Mouse (Mus musculus) heart, embryonic 16.5 days (tissue): Measurements from ENCODE around the gene Nedd9. TPM values are rescaled to one million over a fixed set of nuclear protein-coding genes. Genes with fewer than 3 reads are reported as not detected.

Experiments
- ATAC-seq: fragments of 200-750 bp; cut with Nextera tagmentation; replicated peaks from 2 replicates; pipeline ENCODE4 v1.8.0; 2017; ENCODE audit warnings: moderate number of reproducible peaks; ENCODE audit not compliant: insufficient read depth, low FRiP score; ENCODE audit errors: extremely low read depth
- H3K27ac ChIP-seq: fragments of 300-500 bp; sonication (generic); 2 replicates; pipeline ENCODE4 v1.5.1; 2014; ENCODE audit warnings: mild to moderate bottlenecking, low read length, control low read depth, moderate library complexity
- H3K27me3 ChIP-seq: fragments of 300-500 bp; sonication (generic); 2 replicates; pipeline ENCODE4 v1.6.1; 2014; ENCODE audit warnings: low read length, mixed read lengths; ENCODE audit not compliant: control insufficient read depth, insufficient read depth
- H3K36me3 ChIP-seq: fragments of 300-500 bp; sonication (generic); 2 replicates; pipeline ENCODE4 v1.6.1; 2014; ENCODE audit not compliant: control insufficient read depth, insufficient read depth
- H3K4me1 ChIP-seq: fragments of 300-500 bp; sonication (generic); 2 replicates; pipeline ENCODE4 v1.6.1; 2014; ENCODE audit warnings: low read length, mixed read lengths; ENCODE audit not compliant: control insufficient read depth, insufficient read depth
- H3K4me2 ChIP-seq: fragments of 300-500 bp; sonication (generic); 2 replicates; pipeline ENCODE4 v1.6.1; 2014; ENCODE audit warnings: low read depth, mild to moderate bottlenecking, control low read depth, low read length
- H3K4me3 ChIP-seq: fragments of 300-500 bp; sonication (generic); 2 replicates; pipeline ENCODE4 v1.5.1; 2014; ENCODE audit warnings: mild to moderate bottlenecking, control low read depth, low read length
- H3K9ac ChIP-seq: fragments of 300-500 bp; sonication (generic); 2 replicates; pipeline ENCODE4 v1.6.1; 2014; ENCODE audit warnings: low read length, control low read depth
- H3K9me3 ChIP-seq: fragments of 300-500 bp; sonication (generic); replicated peaks from 2 replicates; pipeline ENCODE4 v1.6.1; 2016; ENCODE audit warnings: low read length; ENCODE audit not compliant: control insufficient read depth
- WGBS: fragments of 180-500 bp; shearing (Covaris S2); extraction: QIAGEN DNeasy Blood & Tissue Kit; methylation state at CpG from one replicate; pipeline ENCODE4 v1.1.7; 2014; 5-methylcytosine and 5-hydroxymethylcytosine counted together
- polyA plus RNA-seq: library from polyadenylated mRNA; unstranded; fragments of >200 nt; fragmentation: Nextera tagmentation; extraction: Ambion mirVana; gene quantifications from 2 replicates; pipeline ENCODE4 v1.2.1, GENCODE M21; 2015

Nedd9 gene
- polyA plus RNA-seq, 1 experiment from 2014 or later = 19.5 TPM

DNA sequence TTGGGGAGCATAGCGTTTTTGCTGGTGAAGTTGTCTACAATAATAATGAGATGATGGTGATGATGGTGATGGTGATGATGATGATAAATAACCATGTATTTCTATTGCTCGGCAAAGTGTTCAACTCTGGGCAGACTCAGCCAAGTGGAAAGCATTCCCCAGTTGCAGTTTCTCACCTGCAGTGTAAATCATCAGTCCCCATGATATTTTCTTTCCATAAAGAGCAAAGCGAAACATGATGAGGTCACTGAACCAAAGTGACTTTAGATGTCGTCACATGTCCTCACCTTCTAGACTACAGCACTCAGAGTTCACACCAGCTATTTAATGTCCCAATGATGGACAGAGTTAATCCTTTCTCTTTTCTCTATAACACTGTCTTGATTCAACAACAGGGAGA lies 130.0 kb downstream of the Nedd9 start:
- Histone ChIP-seq H3K27ac (no peak overlapping the region), H3K9me3 (no peaks in the 10 kb centered on the region), H3K9ac (peak overlapping the region; percentile 87)

DNA sequence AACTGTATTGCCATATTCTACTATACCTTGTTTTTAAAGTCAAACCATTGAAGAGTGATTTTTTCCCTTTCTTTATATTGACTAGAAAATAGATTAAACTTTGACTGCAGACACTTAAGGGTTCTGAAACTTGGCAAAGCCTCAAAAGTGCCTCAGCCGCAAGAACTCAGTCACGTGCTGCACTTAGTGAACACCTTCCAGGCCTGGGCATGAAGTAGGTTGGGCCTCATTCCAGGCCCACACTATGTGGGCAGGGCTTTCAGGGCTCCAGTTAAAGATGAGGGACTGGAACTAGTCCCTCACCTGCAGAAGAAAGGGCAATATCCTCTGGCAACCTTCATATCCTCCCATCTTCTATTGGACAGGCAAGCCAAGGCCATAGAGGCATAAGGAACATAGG lies 131.6 kb downstream of the Nedd9 start:
- H3K27me3 ChIP-seq = no peaks in the 10 kb centered on the region
- no peak overlapping the region for H3K27ac ChIP-seq
- no peak for ATAC-seq
- H3K9me3 ChIP-seq = no peaks in the 10 kb centered on the region
- no peak overlapping the region for H3K9ac ChIP-seq
- 17% methylated on average over 2 of the region's 2 CpGs for WGBS
- H3K36me3 ChIP-seq = no peaks in the 10 kb centered on the region
- H3K4me2 ChIP-seq = peak overlapping the region; percentile 49
- peaks cover 49% of the 10 kb centered on the region for H3K4me1 ChIP-seq
- H3K4me3 ChIP-seq = peak overlapping the region; percentile 15

More for the DNA sequence above, 130.0 kb downstream of the Nedd9 start:
- no peaks in the 10 kb centered on the region for H3K27me3 ChIP-seq
- no peaks in the 10 kb centered on the region for H3K36me3 ChIP-seq
- H3K4me1 ChIP-seq = peaks cover 46% of the 10 kb centered on the region
- peak overlapping the region; percentile 75 for H3K4me3 ChIP-seq
- H3K4me2 ChIP-seq = peak overlapping the region; percentile 85
- ATAC-seq = no peak
- 68% methylated on average over 4 of the region's 4 CpGs for WGBS

DNA sequence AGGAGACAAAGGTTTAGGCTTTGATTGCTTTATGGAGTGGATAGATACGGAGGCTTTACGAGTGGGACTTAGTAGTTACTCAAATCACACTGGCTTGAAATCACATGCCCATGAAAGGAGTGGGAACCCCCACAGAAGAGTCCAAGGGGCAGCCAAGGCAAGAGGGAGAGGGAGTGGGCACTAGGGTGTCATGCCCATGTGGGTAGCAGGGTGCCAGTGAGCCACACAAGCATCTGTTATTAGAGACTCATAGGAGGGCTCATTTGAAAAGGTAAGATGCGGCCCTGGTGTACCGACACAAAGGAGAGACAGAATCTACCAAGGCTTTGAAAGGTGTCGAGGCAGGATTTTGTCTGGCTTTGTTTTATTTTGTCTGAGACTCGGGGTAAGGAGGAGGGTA lies 132.6 kb downstream of the Nedd9 start:
- 73% methylated on average over 6 of the region's 6 CpGs for WGBS
- Histone ChIP-seq H3K9me3 (no peaks in the 10 kb centered on the region), H3K9ac (0 out of 2 replicates have a peak overlapping the region, but pooled peaks have one; percentile 11), H3K36me3 (no peaks in the 10 kb centered on the region), H3K27me3 (no peaks in the 10 kb centered on the region), H3K4me1 (peaks cover 46% of the 10 kb centered on the region), H3K4me2 (peak overlapping the region; percentile 25; the same call in 1 of the 2 replicates), H3K4me3 (no peak overlapping the region; the same call in 1 of the 2 replicates), H3K27ac (no peak overlapping the region)
- ATAC-seq = no peak

DNA sequence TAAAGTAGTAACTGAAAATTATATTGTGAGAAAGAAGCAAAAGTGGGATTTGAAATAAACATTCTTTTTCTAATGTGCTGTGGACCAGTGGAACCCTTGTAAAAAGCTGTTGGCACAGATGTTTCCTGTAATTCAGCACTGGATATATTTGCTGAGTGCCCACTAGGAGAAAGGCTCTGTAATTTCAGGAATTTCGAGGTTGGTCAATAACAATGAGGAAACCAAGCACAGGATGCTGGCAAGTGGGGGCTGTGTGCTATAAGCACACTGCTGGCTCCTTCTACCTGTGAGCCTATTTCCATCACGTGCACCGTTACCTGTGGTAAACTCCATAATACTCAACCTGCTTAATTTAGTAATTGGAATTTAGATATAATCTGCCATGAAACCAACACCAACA lies 133.5 kb downstream of the Nedd9 start:
- WGBS = 60% methylated on average over 3 of the region's 3 CpGs
- H3K4me2 ChIP-seq = no peak overlapping the region
- H3K36me3 ChIP-seq = no peaks in the 10 kb centered on the region
- H3K9me3 ChIP-seq = no peaks in the 10 kb centered on the region
- peaks cover 46% of the 10 kb centered on the region for H3K4me1 ChIP-seq
- no peak overlapping the region for H3K9ac ChIP-seq
- ATAC-seq = no peak
- no peak overlapping the region for H3K27ac ChIP-seq
- no peaks in the 10 kb centered on the region for H3K27me3 ChIP-seq
- H3K4me3 ChIP-seq = no peak overlapping the region

DNA sequence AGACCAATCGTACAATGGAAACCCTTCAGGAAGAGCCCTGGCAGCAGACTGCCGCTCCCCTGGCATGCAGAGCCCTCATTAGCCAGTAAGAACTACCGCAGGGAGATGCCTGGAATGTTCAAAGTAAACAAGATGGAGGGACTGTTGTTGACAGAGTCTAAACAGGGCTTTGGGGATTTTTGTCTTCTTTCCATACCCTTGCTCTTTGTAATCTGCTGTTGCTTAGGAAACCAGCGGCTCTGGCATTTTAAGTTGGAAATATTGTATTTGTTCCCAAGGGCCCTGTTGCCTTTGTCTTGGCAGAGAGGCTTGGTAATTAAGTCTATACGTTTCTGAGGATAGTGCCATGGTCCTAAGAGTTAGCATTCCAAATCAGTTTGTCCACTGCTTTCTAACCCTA lies 134.8 kb downstream of the Nedd9 start:
- peaks cover 44% of the 10 kb centered on the region for H3K4me1 ChIP-seq

DNA sequence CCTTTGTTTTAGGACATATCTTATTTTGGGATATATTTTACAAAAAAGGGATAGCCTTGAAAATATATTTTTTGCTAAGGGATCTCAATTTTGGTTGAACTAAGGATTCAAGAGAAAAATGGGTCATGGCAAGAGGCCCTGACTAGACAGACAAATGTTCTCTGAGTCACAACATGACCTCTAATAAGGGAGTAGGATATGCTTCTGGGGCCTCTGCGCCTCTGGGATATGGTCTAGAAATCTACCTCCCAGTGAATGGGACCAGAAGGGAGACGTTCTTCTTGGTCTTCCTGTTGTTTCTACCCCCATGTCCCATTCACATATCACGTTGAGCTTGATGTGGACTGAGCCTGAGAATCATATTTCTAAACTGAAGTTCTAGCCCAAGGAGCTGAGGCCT lies 136.6 kb downstream of the Nedd9 start:
- no peak for ATAC-seq
- Histone ChIP-seq H3K4me1 (peaks cover 42% of the 10 kb centered on the region), H3K27ac (no peak overlapping the region), H3K9ac (no peak overlapping the region), H3K4me2 (no peak overlapping the region), H3K4me3 (no peak overlapping the region), H3K9me3 (no peaks in the 10 kb centered on the region), H3K27me3 (no peaks in the 10 kb centered on the region), H3K36me3 (no peaks in the 10 kb centered on the region)
- 79% methylated on average over 3 of the region's 3 CpGs for WGBS

More for the DNA sequence above, 134.8 kb downstream of the Nedd9 start:
- Histone ChIP-seq H3K4me2 (no peak overlapping the region), H3K36me3 (no peaks in the 10 kb centered on the region), H3K27me3 (no peaks in the 10 kb centered on the region), H3K9ac (no peak overlapping the region), H3K4me3 (no peak overlapping the region), H3K9me3 (no peaks in the 10 kb centered on the region), H3K27ac (no peak overlapping the region)
- no peak for ATAC-seq
- 43% methylated on average over 5 of the region's 5 CpGs for WGBS

DNA sequence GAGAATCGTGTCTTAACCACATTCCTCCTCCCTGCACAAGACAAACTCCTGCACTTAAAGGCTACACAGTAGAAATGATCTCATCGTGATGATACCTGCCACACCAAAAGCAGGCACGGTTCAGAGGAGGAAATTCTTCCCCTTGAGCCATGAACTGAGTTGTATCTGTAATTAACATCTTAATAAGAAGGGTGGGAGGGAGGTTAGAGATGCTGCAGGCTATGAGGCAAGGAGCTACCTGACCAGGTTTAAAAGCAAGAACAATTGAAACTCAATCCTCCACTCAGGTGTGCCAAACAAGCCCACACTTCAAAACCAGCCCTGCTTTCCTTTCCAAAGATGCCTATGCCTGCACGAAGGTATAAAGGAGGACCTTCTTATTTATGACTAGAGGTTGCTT lies 137.4 kb downstream of the Nedd9 start:
- Histone ChIP-seq H3K4me2 (no peak overlapping the region), H3K4me1 (peaks cover 44% of the 10 kb centered on the region), H3K9me3 (no peaks in the 10 kb centered on the region), H3K27ac (no peak overlapping the region), H3K27me3 (no peaks in the 10 kb centered on the region), H3K36me3 (no peaks in the 10 kb centered on the region), H3K4me3 (no peak overlapping the region), H3K9ac (no peak overlapping the region)
- ATAC-seq = no peak
- 61% methylated on average over 4 of the region's 4 CpGs for WGBS

DNA sequence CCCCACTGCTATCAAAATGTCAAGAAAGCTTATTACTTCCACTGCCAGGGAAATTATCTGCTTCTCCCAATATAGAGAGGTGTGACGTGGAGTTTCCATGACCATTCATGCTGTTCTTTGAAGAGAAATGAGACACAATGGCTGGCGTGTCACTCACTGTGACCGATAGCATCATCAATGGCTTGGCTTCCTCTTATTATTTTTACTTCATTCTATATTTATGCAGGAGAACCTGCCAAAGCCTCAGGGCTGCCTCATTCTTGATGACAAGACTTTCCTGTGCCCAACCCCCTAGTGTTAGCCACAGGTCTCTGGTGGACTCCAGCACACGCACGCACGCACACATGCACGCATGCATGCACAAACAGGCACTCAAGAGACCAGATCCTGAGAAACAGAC lies 141.4 kb downstream of the Nedd9 start:
- H3K27me3 ChIP-seq = no peaks in the 10 kb centered on the region
- peak overlapping the region; percentile 19 for H3K4me2 ChIP-seq
- peak overlapping the region; percentile 88 for H3K27ac ChIP-seq
- peak; percentile 84 for ATAC-seq
- no peak overlapping the region for H3K4me3 ChIP-seq
- H3K36me3 ChIP-seq = peaks cover 2% of the 10 kb centered on the region; the same call in 1 of the 2 replicates
- no peak overlapping the region for H3K9ac ChIP-seq
- 36% methylated on average over 7 of the region's 7 CpGs for WGBS
- H3K4me1 ChIP-seq = peaks cover 64% of the 10 kb centered on the region
- no peaks in the 10 kb centered on the region for H3K9me3 ChIP-seq

DNA sequence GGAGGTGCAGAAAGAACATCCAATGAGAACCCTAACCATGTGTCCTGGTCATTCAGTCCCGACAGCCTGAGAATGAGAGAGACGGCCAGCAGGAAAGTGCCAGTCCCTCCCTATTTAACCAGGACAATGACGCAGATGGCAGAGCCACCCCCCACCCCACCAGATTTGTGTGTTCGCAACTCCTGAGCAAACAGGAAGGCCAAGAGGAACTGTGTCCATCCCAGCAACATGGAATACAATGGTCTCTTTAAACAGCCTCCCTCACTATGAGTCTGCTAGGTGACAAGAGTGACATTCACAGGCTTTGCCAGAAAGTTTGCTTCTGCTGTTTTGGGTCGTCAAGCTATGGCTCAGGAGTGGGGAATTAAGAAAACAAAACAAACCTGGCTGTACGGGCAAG lies 141.9 kb downstream of the Nedd9 start:
- no peaks in the 10 kb centered on the region for H3K27me3 ChIP-seq
- peaks cover 69% of the 10 kb centered on the region for H3K4me1 ChIP-seq
- H3K4me2 ChIP-seq = peak overlapping the region; percentile 19
- peaks cover 2% of the 10 kb centered on the region; the same call in 1 of the 2 replicates for H3K36me3 ChIP-seq
- peak; percentile 50 for ATAC-seq
- WGBS = 37% methylated on average over 6 of the region's 6 CpGs
- H3K4me3 ChIP-seq = no peak overlapping the region
- no peak overlapping the region for H3K9ac ChIP-seq
- H3K9me3 ChIP-seq = no peaks in the 10 kb centered on the region
- H3K27ac ChIP-seq = peak overlapping the region; percentile 88
